Mouse (Mus musculus) neural tube, embryonic 14.5 days (tissue): ENCODE measurements around the gene Gcn1l1. TPM values are rescaled to one million over a fixed set of nuclear protein-coding genes. Genes with fewer than 3 reads are reported as not detected.

Experiments
- ATAC-seq: fragments of 200-750 bp; cut with Nextera tagmentation; 2 replicates; pipeline ENCODE4 v1.8.0; 2017; ENCODE audit warnings: low read depth, mild to moderate bottlenecking, moderate TSS enrichment, moderate library complexity
- H3K27ac ChIP-seq: fragments of 300-500 bp; sonication (generic); 2 replicates; pipeline ENCODE4 v1.5.1; 2014; ENCODE audit warnings: low read depth, mild to moderate bottlenecking, control low read depth, low read length, moderate library complexity, mixed read lengths
- H3K27me3 ChIP-seq: fragments of 300-500 bp; sonication (generic); 2 replicates; pipeline ENCODE4 v1.6.1; 2014; ENCODE audit warnings: low read length; ENCODE audit not compliant: control insufficient read depth, insufficient read depth
- H3K36me3 ChIP-seq: fragments of 300-500 bp; sonication (generic); 2 replicates; pipeline ENCODE4 v1.6.1; 2014; ENCODE audit warnings: low read length, mixed read lengths; ENCODE audit not compliant: control insufficient read depth, insufficient read depth
- H3K4me1 ChIP-seq: fragments of 300-500 bp; sonication (generic); 2 replicates; pipeline ENCODE4 v1.6.1; 2014; ENCODE audit warnings: low read length; ENCODE audit not compliant: control insufficient read depth, insufficient read depth
- H3K4me2 ChIP-seq: fragments of 300-500 bp; sonication (generic); 2 replicates; pipeline ENCODE4 v1.6.1; 2014; ENCODE audit warnings: mild to moderate bottlenecking, low read depth, low read length, control low read depth
- H3K4me3 ChIP-seq: fragments of 300-500 bp; sonication (generic); 2 replicates; pipeline ENCODE4 v1.5.1; 2014; ENCODE audit warnings: low read depth, low read length, control low read depth, mixed read lengths
- H3K9ac ChIP-seq: fragments of 300-500 bp; sonication (generic); replicated peaks from 2 replicates; pipeline ENCODE4 v1.6.1; 2014; ENCODE audit warnings: low read depth, mild to moderate bottlenecking, control low read depth, low read length, mixed read lengths
- H3K9me3 ChIP-seq: fragments of 300-500 bp; sonication (generic); 2 replicates; pipeline ENCODE4 v1.6.1; 2016; ENCODE audit warnings: low read length; ENCODE audit not compliant: control insufficient read depth
- WGBS: fragments of 180-500 bp; shearing (Covaris S2); extraction: QIAGEN DNeasy Blood & Tissue Kit; methylation state at CpG from one replicate; pipeline ENCODE4 v1.1.7; 2014; 5-methylcytosine and 5-hydroxymethylcytosine counted together
- polyA plus RNA-seq: library from polyadenylated mRNA; unstranded; fragments of >200 nt; fragmentation: Nextera tagmentation; extraction: Ambion mirVana; gene quantifications from 2 replicates; pipeline ENCODE4 v1.2.1, GENCODE M21; 2014

Gene Gcn1l1
- polyA plus RNA-seq, 1 experiment from 2014 or later: 45.2 TPM

DNA sequence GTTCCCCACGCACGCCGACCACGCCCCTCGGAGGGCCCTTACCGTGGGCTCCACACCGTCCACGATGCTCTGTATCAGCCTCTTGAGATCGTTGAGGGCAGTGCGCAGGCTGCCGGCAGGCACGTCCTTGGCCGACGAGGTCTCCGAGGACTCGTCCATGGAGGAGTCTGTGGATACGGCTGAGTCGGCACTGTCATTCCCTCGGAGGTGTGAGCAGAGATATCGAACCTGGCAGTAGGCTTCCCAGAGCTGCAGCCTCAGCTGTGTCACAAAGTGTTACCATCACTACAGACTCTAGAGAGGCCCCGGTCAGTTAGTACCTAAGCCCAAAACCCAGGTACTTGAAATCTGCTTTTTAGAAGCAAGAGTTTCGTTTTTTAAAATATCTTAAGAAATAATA is 97.6 kb downstream of the Gcn1l1 start:
- 0 out of 2 replicates have a peak, but pooled peaks cover 3% of the 10 kb centered on the region for H3K36me3 ChIP-seq
- no peak overlapping the region for H3K4me2 ChIP-seq
- no peak overlapping the region for H3K4me3 ChIP-seq
- H3K4me1 ChIP-seq: peaks cover 4% of the 10 kb centered on the region; the same call in 1 of the 2 replicates
- no peaks in the 10 kb centered on the region for H3K9me3 ChIP-seq
- no peak overlapping the region for H3K9ac ChIP-seq
- ATAC-seq: no peak
- WGBS: 80% methylated on average over 22 of the region's 22 CpGs
- H3K27me3 ChIP-seq: no peaks in the 10 kb centered on the region
- no peak overlapping the region for H3K27ac ChIP-seq

DNA sequence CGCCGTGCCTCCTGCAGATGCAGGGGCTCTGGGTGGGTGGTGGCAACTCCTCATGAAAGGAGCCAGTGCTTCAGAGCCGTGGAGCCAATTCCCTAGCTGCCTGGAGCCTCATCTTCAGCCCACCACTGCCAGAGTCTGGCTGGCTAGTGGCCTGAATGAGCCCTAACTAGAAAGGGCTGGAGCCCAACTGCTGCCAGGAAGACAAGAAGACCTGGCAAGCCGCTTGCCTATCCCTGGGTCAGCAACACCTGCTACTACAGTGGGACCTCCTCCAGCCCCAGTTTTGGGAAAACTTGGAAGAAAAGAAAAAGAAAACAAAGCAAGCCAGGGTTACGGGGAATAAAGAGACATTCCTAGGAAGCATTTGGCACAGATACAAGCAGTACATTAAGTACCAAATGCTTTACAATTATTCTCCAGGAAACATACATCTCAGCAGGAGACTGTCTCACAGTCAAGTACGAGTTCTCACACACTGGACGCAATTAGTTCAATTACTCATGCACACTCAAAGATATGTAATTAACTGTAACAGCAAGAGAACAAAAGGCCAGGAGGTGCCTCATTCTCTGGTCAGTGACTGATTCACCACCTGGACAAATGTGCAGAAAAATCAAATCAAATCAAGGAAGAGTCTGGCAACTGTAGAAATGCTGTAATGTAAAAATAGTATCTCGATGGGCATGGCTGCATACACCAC is 101.5 kb downstream of the Gcn1l1 start:
- no peak overlapping the region for H3K9ac ChIP-seq
- H3K9me3 ChIP-seq: no peaks in the 10 kb centered on the region
- H3K36me3 ChIP-seq: peaks cover 3% of the 10 kb centered on the region; the same call in 1 of the 2 replicates
- no peak overlapping the region for H3K4me2 ChIP-seq
- no peak overlapping the region for H3K27ac ChIP-seq
- no peaks in the 10 kb centered on the region for H3K27me3 ChIP-seq
- H3K4me1 ChIP-seq: peaks cover 4% of the 10 kb centered on the region; the same call in 1 of the 2 replicates
- H3K4me3 ChIP-seq: no peak overlapping the region
- WGBS: 58% methylated on average over 8 of the region's 8 CpGs
- no peak for ATAC-seq

DNA sequence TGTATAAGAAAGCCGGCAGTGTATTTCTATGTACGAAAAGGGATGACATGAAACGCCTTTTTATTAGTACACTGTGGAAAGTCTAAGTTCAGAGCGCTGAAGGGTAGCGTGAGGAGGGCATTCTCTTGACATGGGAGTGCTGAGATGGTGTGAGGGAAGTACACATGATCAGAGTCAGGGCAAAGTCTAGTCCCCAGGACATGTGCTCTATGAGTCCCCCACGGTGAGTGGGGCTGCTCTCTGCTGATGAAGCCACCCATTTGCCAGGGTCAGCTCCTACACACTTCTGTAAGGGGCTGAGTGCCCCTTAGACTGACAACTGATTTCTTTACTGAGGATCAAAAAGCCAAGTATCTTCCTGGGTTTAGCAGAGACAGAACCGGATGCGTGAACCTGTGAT is 102.2 kb downstream of the Gcn1l1 start:
- no peaks in the 10 kb centered on the region for H3K9me3 ChIP-seq
- no peak overlapping the region for H3K27ac ChIP-seq
- no peak overlapping the region for H3K4me2 ChIP-seq
- H3K4me3 ChIP-seq: no peak overlapping the region
- peaks cover 3% of the 10 kb centered on the region; the same call in 1 of the 2 replicates for H3K36me3 ChIP-seq
- H3K27me3 ChIP-seq: no peaks in the 10 kb centered on the region
- ATAC-seq: no peak
- peaks cover 4% of the 10 kb centered on the region; the same call in 1 of the 2 replicates for H3K4me1 ChIP-seq
- WGBS: 81% methylated on average over 8 of the region's 8 CpGs
- no peak overlapping the region for H3K9ac ChIP-seq

DNA sequence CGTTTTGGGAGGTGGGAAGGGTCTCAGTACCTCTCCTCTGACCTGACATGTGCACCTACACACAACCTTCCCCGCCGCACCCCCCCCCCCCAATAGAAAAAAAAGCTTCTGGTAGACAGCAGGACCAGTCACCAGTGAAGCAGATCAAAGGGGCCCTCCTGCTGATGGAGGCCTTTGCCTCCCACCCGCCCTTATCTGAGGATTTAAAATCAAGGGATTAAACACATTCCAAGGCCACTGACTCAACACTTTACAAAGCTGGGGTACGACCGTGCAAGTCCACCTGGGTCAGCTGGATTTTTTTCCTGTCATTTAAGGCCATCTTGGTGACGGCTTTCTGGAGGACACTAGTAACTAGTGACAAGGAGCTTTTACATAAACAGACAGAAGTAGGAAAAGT is 102.8 kb downstream of the Gcn1l1 start:
- H3K4me3 ChIP-seq: no peak overlapping the region
- no peaks in the 10 kb centered on the region for H3K27me3 ChIP-seq
- no peak overlapping the region for H3K27ac ChIP-seq
- ATAC-seq: no peak
- H3K9ac ChIP-seq: no peak overlapping the region
- peaks cover 3% of the 10 kb centered on the region; the same call in 1 of the 2 replicates for H3K36me3 ChIP-seq
- no peak overlapping the region for H3K4me2 ChIP-seq
- no peaks in the 10 kb centered on the region for H3K9me3 ChIP-seq
- 22% methylated on average over 7 of the region's 7 CpGs for WGBS
- H3K4me1 ChIP-seq: peaks cover 4% of the 10 kb centered on the region; the same call in 1 of the 2 replicates

DNA sequence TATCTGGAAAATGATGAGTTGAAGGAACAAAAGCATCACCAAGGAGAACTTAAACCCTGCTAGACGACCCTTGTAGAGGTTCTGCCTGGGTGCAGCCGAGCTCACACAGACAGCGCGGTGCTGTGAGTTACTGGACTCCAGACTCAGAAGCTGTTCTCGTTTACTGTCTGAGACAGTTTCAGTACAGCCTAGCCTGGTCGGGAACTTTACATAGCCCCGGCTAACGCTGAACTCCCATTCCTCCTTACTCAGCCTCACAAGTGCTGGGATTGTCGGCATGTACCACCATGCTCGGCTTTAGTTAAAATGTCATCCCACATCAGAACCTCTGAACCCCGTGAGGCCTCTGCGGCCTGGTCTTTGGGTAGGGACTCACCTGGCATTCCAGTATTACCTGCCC is 103.9 kb downstream of the Gcn1l1 start:
- H3K4me2 ChIP-seq: no peak overlapping the region
- no peak overlapping the region for H3K9ac ChIP-seq
- H3K27ac ChIP-seq: no peak overlapping the region
- no peak overlapping the region for H3K4me3 ChIP-seq
- WGBS: 86% methylated on average over 12 of the region's 12 CpGs
- H3K9me3 ChIP-seq: no peaks in the 10 kb centered on the region
- H3K4me1 ChIP-seq: peaks cover 4% of the 10 kb centered on the region; the same call in 1 of the 2 replicates
- no peak for ATAC-seq
- H3K36me3 ChIP-seq: peaks cover 3% of the 10 kb centered on the region; the same call in 1 of the 2 replicates
- H3K27me3 ChIP-seq: no peaks in the 10 kb centered on the region

DNA sequence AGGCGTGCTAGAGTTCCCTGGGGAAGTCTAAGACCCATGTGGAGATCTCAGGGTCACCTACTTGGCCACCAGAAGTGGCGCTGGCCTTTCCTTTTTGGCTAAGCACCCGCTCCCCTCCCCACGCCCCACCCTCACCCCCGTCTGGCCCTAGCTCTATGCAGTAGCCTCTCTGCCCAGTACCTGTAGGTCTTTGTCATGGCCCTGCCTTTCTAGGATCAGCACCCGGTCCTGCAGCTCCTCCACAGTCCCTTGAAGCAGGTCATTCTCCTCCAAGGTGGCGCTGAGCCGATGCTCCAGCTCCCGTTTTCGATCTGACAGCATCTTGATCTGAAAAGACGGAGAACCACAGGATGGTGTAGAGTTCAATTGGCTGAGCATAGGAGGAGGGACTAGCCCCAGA is 104.9 kb downstream of the Gcn1l1 start:
- 92% methylated on average over 11 of the region's 11 CpGs for WGBS
- Histone ChIP-seq H3K27me3 (no peaks in the 10 kb centered on the region), H3K27ac (no peak overlapping the region), H3K4me1 (peaks cover 4% of the 10 kb centered on the region; the same call in 1 of the 2 replicates), H3K4me2 (no peak overlapping the region), H3K9me3 (no peaks in the 10 kb centered on the region), H3K9ac (no peak overlapping the region), H3K4me3 (no peak overlapping the region), H3K36me3 (peaks cover 3% of the 10 kb centered on the region; the same call in 1 of the 2 replicates)
- ATAC-seq: no peak

DNA sequence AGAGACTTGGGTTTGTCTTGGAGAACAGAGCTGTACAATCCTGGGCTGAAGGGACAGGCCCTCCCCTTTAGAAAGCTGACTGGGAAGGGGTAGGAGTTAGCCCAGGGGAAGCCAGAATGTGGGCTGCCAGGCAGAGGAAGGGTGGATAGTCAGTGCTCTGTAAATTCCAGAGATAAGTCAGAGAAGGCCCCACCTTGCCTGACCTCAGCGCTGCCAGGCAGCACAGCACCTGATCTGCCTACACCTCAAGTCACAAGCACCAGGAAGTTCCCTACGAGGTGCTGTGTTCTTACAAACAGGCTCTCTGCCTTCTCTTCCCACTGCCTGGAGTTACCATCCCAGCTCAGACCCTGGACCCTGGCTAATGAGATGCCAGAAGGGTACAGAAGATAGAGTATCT is 105.4 kb downstream of the Gcn1l1 start:
- Histone ChIP-seq H3K27ac (no peak overlapping the region), H3K9me3 (no peaks in the 10 kb centered on the region), H3K36me3 (peaks cover 3% of the 10 kb centered on the region; the same call in 1 of the 2 replicates), H3K4me2 (no peak overlapping the region), H3K4me3 (no peak overlapping the region), H3K9ac (no peak overlapping the region), H3K27me3 (no peaks in the 10 kb centered on the region), H3K4me1 (peaks cover 4% of the 10 kb centered on the region; the same call in 1 of the 2 replicates)
- no peak for ATAC-seq
- WGBS: 72% methylated on average over 2 of the region's 2 CpGs

DNA sequence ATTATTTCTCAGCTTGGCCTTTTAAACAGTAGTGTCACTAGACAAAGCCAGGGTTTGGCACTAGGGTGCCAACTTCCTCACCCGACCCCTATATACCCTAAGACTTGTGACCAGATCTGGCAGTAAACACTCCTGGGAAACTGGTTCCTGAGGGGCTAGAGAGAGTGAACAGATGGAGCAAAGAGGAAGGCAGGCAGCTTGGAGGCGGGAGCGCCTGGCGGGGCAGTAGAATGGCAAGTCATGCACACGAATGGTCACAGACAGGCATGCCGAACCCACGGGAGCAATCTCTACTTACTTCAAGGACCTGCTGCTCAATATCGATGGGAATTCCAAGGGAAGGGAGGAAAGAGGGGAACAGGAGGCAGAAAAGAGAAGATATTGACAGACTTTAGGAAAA is 106.8 kb downstream of the Gcn1l1 start:
- Histone ChIP-seq H3K9me3 (no peaks in the 10 kb centered on the region), H3K27me3 (no peaks in the 10 kb centered on the region), H3K4me3 (no peak overlapping the region), H3K9ac (no peak overlapping the region), H3K27ac (no peak overlapping the region), H3K4me1 (no peaks in the 10 kb centered on the region), H3K4me2 (no peak overlapping the region), H3K36me3 (peaks cover 3% of the 10 kb centered on the region; the same call in 1 of the 2 replicates)
- ATAC-seq: no peak
- 74% methylated on average over 8 of the region's 8 CpGs for WGBS
